Mouse (Mus musculus) liver, adult 2 months (tissue): Measurements from ENCODE around the gene Hectd4. TPM values are rescaled to one million over a fixed set of nuclear protein-coding genes. Genes with fewer than 3 reads are reported as not detected.

ENCODE experiments used
- DNase-seq: peaks from one replicate; pipeline ENCODE4 v3.0.0-alpha.2; 2011; ENCODE audit warnings: low read depth, low spot score; ENCODE audit errors: extremely low read depth
- H3K27ac ChIP-seq: fragments of 200-500 bp; replicated peaks from 2 replicates; pipeline ENCODE4 v1.5.1; 2012; ENCODE audit warnings: low read depth, mild to moderate bottlenecking, control low read depth, inconsistent platforms, low read length; ENCODE audit not compliant: insufficient read depth
- H3K27me3 ChIP-seq: fragments of 200-500 bp; 2 replicates; pipeline ENCODE4 v1.6.1; 2012; ENCODE audit warnings: mild to moderate bottlenecking, moderate library complexity, low read length, inconsistent platforms; ENCODE audit not compliant: control insufficient read depth, insufficient read depth
- H3K36me3 ChIP-seq: fragments of 200-500 bp; 2 replicates; pipeline ENCODE4 v1.6.1; 2012; ENCODE audit warnings: low read length, inconsistent platforms; ENCODE audit not compliant: control insufficient read depth, insufficient read depth
- H3K4me1 ChIP-seq: fragments of 200-500 bp; 2 replicates; pipeline ENCODE4 v1.6.1; 2011; ENCODE audit warnings: low read length; ENCODE audit not compliant: control insufficient read depth, insufficient read depth
- H3K4me3 ChIP-seq: fragments of 200-500 bp; 2 replicates; pipeline ENCODE4 v1.5.1; 2011; ENCODE audit warnings: low read depth, mild to moderate bottlenecking, control low read depth, low read length, moderate library complexity; ENCODE audit not compliant: insufficient read depth
- H3K79me2 ChIP-seq: fragments of 200-500 bp; 2 replicates; pipeline ENCODE4 v1.6.1; 2012; ENCODE audit warnings: inconsistent platforms, mild to moderate bottlenecking, low read length, moderate library complexity; ENCODE audit not compliant: control insufficient read depth, insufficient read depth
- H3K9ac ChIP-seq: fragments of 200-500 bp; 2 replicates; pipeline ENCODE4 v1.6.1; 2012; ENCODE audit warnings: low read depth, mild to moderate bottlenecking, control low read depth, inconsistent platforms, low read length
- CTCF ChIP-seq: fragments of 200-500 bp; IDR thresholded peaks from 2 replicates; pipeline ENCODE4 v1.5.1; 2011; ENCODE audit warnings: low read depth, low read length, control low read depth
- POLR2A ChIP-seq: fragments of 200-500 bp; IDR thresholded peaks from 2 replicates; pipeline ENCODE4 v1.6.1; 2011; ENCODE audit warnings: low read length, control low read depth; ENCODE audit not compliant: insufficient read depth; ENCODE audit errors: extremely low read depth
- WGBS: fragments of 180-500 bp; shearing (Covaris S2); methylation state at CpG from one replicate; pipeline ENCODE4 v1.1.7; 2018; 5-methylcytosine and 5-hydroxymethylcytosine counted together
- polyA plus RNA-seq: library from polyadenylated mRNA; depleted of rRNA; stranded (reverse); fragments of >200 nt; gene quantifications from 2 replicates; pipeline ENCODE4 v1.2.3, GENCODE M21; 2012; rRNA removed
- total RNA-seq: library from RNA; depleted of rRNA; stranded (reverse); fragments of >200 nt; gene quantifications from 2 replicates; pipeline ENCODE4 v1.2.3, GENCODE M21; 2014; rRNA removed

The Hectd4 gene
- total RNA-seq (9.7 and 10.0 TPM in 2 replicates), polyA plus RNA-seq (5.5 and 7.6 TPM in 2 replicates)

- H3K27me3 ChIP-seq, result no peaks in the 10 kb centered on the region
- peak; percentile 74 for DNase-seq
- peak within 1 kb of the TSS; percentile 87 for H3K4me3 ChIP-seq
- H3K36me3 ChIP-seq, result no peaks in the 10 kb centered on the region
- peak within 1 kb of the TSS; percentile 89 for H3K9ac ChIP-seq
- peaks cover 4% of the 10 kb centered on the region; the same call in 1 of the 2 replicates for H3K4me1 ChIP-seq
- TF ChIP-seq CTCF (no peak), POLR2A (peak; percentile 78)
- under 1% methylated on average over 70 of the region's 90 CpGs for WGBS
- H3K79me2 ChIP-seq, result peaks cover 13% of the 10 kb centered on the region; the same call in 1 of the 2 replicates
- H3K27ac ChIP-seq, result peak within 1 kb of the TSS; percentile 67
These were observed at the start of gene Hectd4 for GRCm38 (mm10) chr5:121219980-121220731. Gene Hectd4, plus strand, starts transcription at chr5:121220219.

- no peaks in the 10 kb centered on the region for H3K27me3 ChIP-seq
- H3K4me3 ChIP-seq, result no peak overlapping the region
- no peak for DNase-seq
- 0 out of 2 replicates have a peak, but pooled peaks have one; percentile 2 for TF ChIP-seq CTCF
- no peak for TF ChIP-seq POLR2A
- peaks cover 16% of the 10 kb centered on the region; the same call in 1 of the 2 replicates for H3K79me2 ChIP-seq
- peaks cover 2% of the 10 kb centered on the region for H3K4me1 ChIP-seq
- no peak overlapping the region for H3K27ac ChIP-seq
- 88% methylated on average over 4 of the region's 4 CpGs for WGBS
- peaks cover 10% of the 10 kb centered on the region; the same call in 1 of the 2 replicates for H3K36me3 ChIP-seq
- no peak overlapping the region for H3K9ac ChIP-seq
These were observed 47.2 kb upstream of the Hectd4 start for GRCm38 (mm10) chr5:121172835-121173234.

- no peak for TF ChIP-seq CTCF
- H3K79me2 ChIP-seq, result peaks cover 49% of the 10 kb centered on the region; the same call in 1 of the 2 replicates
- no peak overlapping the region for H3K27ac ChIP-seq
- H3K9ac ChIP-seq, result no peak overlapping the region
- WGBS, result 89% methylated on average over 9 of the region's 9 CpGs
- no peak overlapping the region for H3K4me3 ChIP-seq
- DNase-seq, result no peak
- H3K27me3 ChIP-seq, result no peaks in the 10 kb centered on the region
- no peaks in the 10 kb centered on the region for H3K36me3 ChIP-seq
- peaks cover 12% of the 10 kb centered on the region for H3K4me1 ChIP-seq
These were observed 40.8 kb upstream of the Hectd4 start for GRCm38 (mm10) chr5:121179077-121179857.

- DNase-seq, result no peak
- Histone ChIP-seq H3K9ac (no peak overlapping the region), H3K36me3 (no peaks in the 10 kb centered on the region), H3K27me3 (no peaks in the 10 kb centered on the region), H3K4me1 (peaks cover 21% of the 10 kb centered on the region), H3K4me3 (no peak overlapping the region), H3K79me2 (peaks cover 54% of the 10 kb centered on the region), H3K27ac (no peak overlapping the region)
- no peak for TF ChIP-seq POLR2A
- WGBS, result 89% methylated on average over 9 of the region's 9 CpGs
These were observed 36.8 kb upstream of the Hectd4 start for GRCm38 (mm10) chr5:121183269-121183668.

GRCm38 (mm10) chr5:121184375-121184774 lies 35.6 kb upstream of the Hectd4 start:
- no peak for DNase-seq
- WGBS, result 36% methylated on average over 2 of the region's 2 CpGs
- TF ChIP-seq CTCF (no peak), POLR2A (no peak)
- Histone ChIP-seq H3K27me3 (no peaks in the 10 kb centered on the region), H3K27ac (no peak overlapping the region), H3K4me1 (peaks cover 24% of the 10 kb centered on the region), H3K79me2 (peaks cover 58% of the 10 kb centered on the region), H3K9ac (no peak overlapping the region), H3K36me3 (no peaks in the 10 kb centered on the region), H3K4me3 (no peak overlapping the region)
